Mouse (Mus musculus) macrophage (primary cell): ENCODE data around the gene Aff1. TPM values are rescaled to one million over a fixed set of nuclear protein-coding genes. Genes with fewer than 3 reads are reported as not detected.

Experiments
- H3K27ac ChIP-seq: fragments of 350-480 bp; formaldehyde crosslinking; 2 replicates; pipeline ENCODE4 v1.9.0; 2021
- H3K36me3 ChIP-seq: fragments of 350-480 bp; formaldehyde crosslinking; 2 replicates; pipeline ENCODE4 v1.9.0; 2021; ENCODE audit errors: inconsistent target
- H3K4me3 ChIP-seq: fragments of 350-480 bp; formaldehyde crosslinking; 2 replicates; pipeline ENCODE4 v1.9.0; 2021; ENCODE audit errors: inconsistent target
- H3K79me2 ChIP-seq: fragments of 350-480 bp; formaldehyde crosslinking; 2 replicates; pipeline ENCODE4 v1.9.0; 2021; ENCODE audit errors: inconsistent target
- WGBS: methylation state at CpG from one replicate; pipeline ENCODE4 v1.1.7; 2026; ENCODE audit warnings: inconsistent platforms; ENCODE audit not compliant: missing documents; 5-methylcytosine and 5-hydroxymethylcytosine counted together
- polyA plus RNA-seq: library from polyadenylated mRNA; stranded (reverse); fragments of 250-400 nt; gene quantifications from 3 replicates; pipeline ENCODE4 v1.2.4, GENCODE M21; 2018; ENCODE audit warnings: inconsistent platforms

Gene Aff1
- polyA plus RNA-seq, 1 experiment from 2014 or later: 46.7 TPM

DNA sequence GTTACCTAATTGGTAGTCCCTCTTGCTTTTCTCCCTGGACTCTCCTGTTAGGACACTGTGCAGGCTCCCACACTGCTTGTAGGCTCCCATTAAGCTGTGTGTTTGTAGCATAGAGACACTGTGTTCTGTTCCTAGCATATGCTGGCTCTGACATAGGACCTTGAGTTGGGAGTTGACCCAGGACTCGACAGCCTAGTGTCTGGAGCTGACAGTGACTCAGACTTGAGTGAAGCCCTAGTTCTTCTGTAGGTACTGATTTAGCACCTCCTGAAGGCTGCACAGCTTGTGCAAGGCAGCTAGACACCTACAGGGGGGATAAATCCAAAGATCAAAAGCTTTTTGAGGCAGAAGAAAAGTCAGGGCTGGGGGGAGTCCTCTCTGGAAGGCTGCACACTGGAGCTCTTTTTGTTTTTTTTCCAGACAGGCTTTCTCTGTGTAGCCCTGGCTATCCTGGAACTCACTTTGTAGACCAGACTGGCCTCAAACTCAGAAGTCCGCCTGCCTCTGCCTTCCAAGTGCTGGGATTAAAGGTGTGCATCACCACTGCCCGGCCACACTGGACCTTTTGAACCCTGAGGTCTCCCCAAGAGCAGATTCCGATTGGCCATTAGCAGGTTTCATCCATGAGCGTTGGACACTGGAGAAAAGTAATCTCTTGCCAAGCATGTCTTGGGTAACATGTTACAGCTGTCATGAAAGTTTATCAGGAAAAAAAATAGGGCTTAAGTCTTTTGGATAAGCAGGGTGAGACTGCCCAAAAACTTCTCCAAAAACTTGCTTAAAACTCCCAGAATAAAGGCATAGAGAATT, 48.1 kb downstream of the Aff1 start:
- 92% methylated on average over 5 of the region's 5 CpGs for WGBS
- Histone ChIP-seq H3K36me3 (peaks cover 39% of the 10 kb centered on the region; the same call in 1 of the 2 replicates), H3K27ac (no peak overlapping the region), H3K4me3 (no peak overlapping the region), H3K79me2 (peaks cover 100% of the 10 kb centered on the region)

DNA sequence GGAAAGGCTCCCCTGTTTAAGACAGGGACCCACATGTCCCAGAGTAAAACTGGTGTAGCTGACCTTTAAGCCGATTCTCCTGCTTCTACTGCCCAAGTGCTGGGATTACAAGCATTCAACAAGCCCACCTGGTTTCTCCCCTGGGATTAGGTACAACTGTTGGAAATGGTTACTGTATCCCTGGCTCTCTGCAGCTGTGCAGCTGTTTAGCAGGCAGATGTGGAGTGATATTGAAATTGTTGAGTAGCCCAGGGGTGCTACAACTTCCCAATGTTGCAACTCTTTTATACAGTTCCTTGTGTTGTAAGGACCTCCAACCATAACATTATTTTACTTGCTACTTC, 48.7 kb downstream of the Aff1 start:
- peaks cover 100% of the 10 kb centered on the region for H3K79me2 ChIP-seq
- 89% methylated on average over 1 of the region's 1 CpGs for WGBS
- no peak overlapping the region for H3K4me3 ChIP-seq
- H3K36me3 ChIP-seq: peaks cover 39% of the 10 kb centered on the region; the same call in 1 of the 2 replicates
- H3K27ac ChIP-seq: no peak overlapping the region

DNA sequence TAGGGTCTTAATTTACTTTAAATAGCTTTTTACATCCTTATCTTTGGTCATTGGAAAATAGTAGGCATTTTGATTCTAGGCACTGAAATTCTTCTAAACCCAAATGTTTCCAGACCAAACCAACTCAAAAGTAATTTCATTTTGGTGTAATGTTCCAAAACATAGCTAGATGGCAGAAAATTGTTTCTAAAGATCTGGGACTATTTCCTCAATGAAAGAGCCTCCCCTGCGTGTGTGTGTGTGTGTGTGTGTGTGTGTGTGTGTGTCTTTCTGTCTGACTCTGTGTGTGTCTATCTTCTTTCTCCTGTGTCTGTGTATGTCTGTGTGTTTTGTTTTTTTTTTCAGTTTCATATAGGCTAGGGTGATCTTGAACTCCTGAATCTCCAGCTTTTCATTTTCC, 49.3 kb downstream of the Aff1 start:
- Histone ChIP-seq H3K4me3 (no peak overlapping the region), H3K79me2 (peaks cover 100% of the 10 kb centered on the region), H3K27ac (no peak overlapping the region), H3K36me3 (peaks cover 39% of the 10 kb centered on the region; the same call in 1 of the 2 replicates)
- 0% methylated on average over 1 of the region's 1 CpGs for WGBS

DNA sequence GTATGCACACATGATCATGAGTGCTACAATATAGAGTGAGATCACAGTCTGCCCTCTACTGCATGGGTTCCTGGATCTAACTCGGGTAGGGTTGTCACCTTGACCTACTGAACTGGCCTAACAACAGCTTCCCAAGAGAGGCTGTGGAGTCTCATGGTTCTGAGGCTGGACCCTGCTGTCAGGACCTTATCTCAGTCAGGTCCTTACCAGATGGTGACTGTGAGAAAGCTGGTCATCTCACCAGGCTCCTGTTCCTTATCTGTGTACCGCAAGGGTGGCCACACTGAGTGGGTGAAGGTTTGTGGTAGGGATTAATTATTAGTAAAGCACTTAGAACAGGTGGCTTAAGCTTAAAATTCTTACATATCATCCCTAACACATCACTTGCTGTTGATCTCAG, 49.8 kb downstream of the Aff1 start:
- H3K27ac ChIP-seq: no peak overlapping the region
- no peak overlapping the region for H3K4me3 ChIP-seq
- H3K36me3 ChIP-seq: peaks cover 37% of the 10 kb centered on the region; the same call in 1 of the 2 replicates
- WGBS: 92% methylated on average over 2 of the region's 2 CpGs
- H3K79me2 ChIP-seq: peaks cover 100% of the 10 kb centered on the region

DNA sequence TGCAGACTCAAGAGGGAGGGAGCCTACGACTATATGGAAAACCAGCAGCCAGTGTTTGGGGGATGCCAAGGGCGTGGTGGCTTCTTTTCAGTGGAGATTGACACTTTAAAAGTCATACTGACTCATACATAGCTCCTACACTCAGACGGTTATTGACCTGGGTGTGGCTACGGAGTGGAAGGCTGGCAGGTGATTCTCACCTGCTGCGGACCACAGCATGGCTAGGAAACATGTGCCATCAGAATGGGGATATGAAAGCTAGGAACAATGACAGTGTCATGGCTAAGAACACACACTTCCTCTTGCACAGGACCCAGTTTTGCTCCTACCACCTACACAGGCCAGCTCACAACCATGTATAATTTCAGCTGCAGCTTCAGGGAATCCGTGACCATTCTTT, 52.4 kb downstream of the Aff1 start:
- no peak overlapping the region for H3K4me3 ChIP-seq
- H3K36me3 ChIP-seq: peaks cover 29% of the 10 kb centered on the region; the same call in 1 of the 2 replicates
- H3K79me2 ChIP-seq: peaks cover 100% of the 10 kb centered on the region
- H3K27ac ChIP-seq: no peak overlapping the region
- 43% methylated on average over 5 of the region's 6 CpGs for WGBS

DNA sequence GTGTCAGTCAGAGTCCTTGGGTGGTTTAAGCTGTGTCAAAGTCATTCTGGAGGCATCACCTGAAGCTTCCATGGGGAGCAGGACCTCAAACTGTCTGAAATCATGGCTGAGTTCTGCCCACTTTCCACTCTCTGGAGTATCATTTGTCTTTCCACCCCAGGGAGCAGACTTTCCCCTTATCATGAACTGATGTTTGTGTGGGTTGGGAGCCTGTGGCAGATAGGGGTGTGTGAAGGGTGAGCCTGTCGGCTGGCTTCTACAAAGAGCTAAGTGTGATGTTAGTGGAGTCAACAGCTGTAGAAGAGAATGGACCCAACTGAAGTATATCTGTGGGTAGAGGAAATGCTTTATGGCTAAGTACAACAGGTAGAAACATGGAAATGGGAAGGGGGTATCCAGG, 53.5 kb downstream of the Aff1 start:
- Histone ChIP-seq H3K36me3 (peaks cover 18% of the 10 kb centered on the region; the same call in 1 of the 2 replicates), H3K79me2 (peaks cover 100% of the 10 kb centered on the region), H3K27ac (no peak overlapping the region), H3K4me3 (no peak overlapping the region)
- 90% methylated on average over 1 of the region's 1 CpGs for WGBS

DNA sequence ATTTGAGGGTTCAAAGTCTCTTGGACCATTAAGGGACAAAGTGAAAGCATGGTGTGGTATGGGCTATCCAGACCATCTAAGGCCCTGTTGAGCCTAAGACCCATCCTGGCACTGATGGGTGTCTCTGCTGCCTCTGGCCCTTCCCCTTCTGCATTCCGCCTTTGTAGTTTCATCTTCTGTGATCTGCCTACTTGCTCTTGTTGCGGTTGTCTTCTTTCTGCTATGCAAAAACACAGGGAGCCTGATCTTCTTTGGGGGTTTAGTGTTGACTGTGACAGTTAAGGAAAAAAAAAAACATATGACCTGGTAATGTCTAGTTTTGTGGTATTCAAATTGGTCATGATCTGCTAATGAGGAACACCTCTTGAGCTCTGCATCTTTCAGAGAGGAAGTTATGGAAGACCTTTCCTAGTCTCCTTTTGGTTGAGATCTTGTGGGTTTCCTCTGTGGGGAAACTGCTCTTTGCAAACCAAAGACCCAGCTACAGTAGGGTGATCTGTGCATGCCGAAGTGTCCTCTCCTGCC, 54.4 kb downstream of the Aff1 start:
- H3K27ac ChIP-seq: peak overlapping the region; percentile 53
- WGBS: 20% methylated on average over 3 of the region's 3 CpGs
- H3K79me2 ChIP-seq: peaks cover 100% of the 10 kb centered on the region
- H3K36me3 ChIP-seq: peaks cover 11% of the 10 kb centered on the region; the same call in 1 of the 2 replicates
- no peak overlapping the region for H3K4me3 ChIP-seq

DNA sequence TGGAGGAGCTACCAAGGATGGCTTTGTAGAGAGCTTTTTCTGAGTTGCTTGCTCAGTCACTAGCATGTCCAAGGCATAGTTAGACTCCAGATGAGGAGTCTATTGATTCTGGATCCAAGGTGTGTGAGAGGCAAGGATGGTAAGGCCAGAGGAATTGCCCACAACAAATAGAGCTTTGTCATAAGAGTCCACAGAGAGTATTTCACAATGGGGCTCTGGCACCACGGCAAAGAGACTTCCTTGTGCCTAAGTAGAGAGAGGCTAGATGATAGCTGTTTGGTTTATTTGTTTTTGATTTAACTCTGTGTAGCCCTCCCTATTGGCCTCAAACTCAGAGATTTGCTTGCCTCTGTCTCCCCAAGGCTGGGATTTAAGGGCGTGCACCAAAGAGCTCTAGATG, 54.9 kb downstream of the Aff1 start:
- 25% methylated on average over 2 of the region's 2 CpGs for WGBS
- no peak overlapping the region for H3K4me3 ChIP-seq

DNA sequence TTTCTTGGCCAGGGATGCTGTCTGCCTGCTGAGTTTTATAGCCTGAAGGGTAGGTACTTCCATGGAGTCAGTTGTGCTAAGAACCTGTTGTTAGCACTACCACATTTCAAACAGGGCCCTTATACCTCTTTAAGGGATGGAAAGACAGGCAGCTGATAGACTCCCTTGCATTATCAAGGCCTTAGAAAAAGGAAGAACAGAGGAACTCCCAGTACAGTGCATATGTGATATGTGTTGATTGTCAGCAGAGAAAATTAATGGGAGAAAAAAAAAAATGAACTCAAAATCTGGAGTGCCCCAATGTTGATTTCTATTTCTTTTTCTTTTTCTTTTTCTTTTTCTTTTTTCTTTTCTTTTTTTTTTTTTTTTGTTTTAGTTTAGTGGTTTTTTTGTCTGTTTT, 56.2 kb downstream of the Aff1 start:
- Histone ChIP-seq H3K27ac (0 out of 2 replicates have a peak overlapping the region, but pooled peaks have one; percentile 53), H3K4me3 (no peak overlapping the region), H3K79me2 (peaks cover 93% of the 10 kb centered on the region), H3K36me3 (no peaks in the 10 kb centered on the region)

More for the DNA sequence above, 54.9 kb downstream of the Aff1 start:
- peak overlapping the region; percentile 53 for H3K27ac ChIP-seq
- peaks cover 99% of the 10 kb centered on the region for H3K79me2 ChIP-seq
- H3K36me3 ChIP-seq: peaks cover 9% of the 10 kb centered on the region; the same call in 1 of the 2 replicates

DNA sequence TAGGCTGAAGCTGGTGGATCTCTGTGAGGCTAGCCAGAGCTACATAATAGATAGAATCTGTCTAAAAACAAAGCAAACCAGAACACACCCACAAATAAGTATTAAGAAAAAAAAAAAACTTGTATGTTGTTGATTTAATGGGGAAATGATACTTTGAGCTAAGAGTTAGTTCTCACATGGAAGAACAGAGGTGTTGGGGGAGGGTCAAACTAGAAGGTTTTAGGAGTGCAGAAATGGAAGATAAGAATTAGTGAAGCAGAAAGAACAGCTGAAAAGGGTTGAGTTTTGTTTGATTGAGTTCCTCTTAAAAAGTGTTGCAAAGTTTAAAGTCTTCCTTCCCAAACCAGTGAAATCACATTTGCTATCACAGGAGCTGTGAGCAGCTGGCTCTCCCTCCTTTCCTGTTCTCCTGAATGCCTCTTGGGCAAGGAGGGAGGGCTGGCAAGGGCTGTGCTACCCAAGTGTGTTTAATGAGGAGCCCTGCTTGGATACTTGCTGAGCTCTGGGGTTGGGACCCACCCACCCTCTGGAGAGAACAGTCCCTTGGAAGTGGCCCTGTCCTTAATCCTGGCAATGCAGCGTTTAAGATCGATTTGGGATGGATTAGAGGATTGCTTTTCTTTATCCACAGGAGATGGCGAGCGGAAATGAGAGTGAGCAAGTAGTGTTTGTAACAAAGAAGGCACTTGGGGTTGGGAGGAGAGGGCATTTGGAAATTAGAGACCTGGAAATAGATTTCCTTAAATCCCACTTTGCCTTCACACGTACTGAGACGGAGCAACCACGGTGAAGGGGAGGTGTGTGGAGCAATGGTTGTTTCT, 57.5 kb downstream of the Aff1 start:
- Histone ChIP-seq H3K36me3 (no peaks in the 10 kb centered on the region), H3K4me3 (no peak overlapping the region), H3K27ac (no peak overlapping the region), H3K79me2 (peaks cover 83% of the 10 kb centered on the region)
- WGBS: 86% methylated on average over 7 of the region's 7 CpGs

DNA sequence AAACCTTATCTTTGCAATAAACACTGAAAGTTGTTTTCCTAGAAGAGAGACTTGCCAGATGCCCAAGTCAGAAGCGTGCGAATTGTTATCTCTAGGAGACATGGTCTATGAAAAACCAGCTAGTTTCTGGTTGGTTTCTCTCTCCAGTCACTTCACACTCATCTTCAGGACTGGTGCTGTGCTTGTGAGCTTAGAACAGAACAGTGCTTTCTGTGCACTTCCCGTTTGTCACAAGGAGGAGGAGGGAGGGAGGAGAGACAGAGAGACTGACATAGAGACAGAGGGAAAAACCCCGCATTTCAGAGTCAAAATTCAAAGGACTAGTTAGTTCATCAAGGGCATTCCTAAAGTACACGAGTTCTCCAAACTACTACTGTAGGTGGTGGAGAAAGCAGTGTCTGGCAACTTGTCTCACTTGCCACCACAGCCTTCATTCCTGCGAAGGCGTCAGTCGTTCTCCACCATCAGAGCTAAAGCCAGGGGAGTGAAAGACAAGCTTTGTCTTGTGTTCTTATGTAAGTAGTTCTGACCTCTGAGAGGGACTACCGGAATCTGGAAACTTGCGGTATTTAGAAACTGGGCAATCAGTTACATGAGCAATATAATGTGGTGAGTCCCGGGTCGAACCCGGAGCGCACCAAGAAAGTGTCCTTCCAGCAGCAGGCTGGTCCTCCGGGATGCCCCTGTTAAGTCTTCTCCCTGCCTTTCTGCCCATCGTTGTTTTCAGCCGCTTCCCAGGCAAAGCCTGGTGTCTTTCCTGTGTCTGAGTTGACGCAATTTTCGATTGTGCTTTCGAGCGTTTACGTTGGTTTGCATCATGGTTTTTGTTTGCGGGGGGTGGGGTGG, 60.7 kb downstream of the Aff1 start:
- peak overlapping the region; percentile 59 for H3K4me3 ChIP-seq
- peaks cover 83% of the 10 kb centered on the region for H3K79me2 ChIP-seq
- H3K36me3 ChIP-seq: no peaks in the 10 kb centered on the region
- 1% methylated on average over 23 of the region's 23 CpGs for WGBS
- peak overlapping the region; percentile 91 for H3K27ac ChIP-seq

DNA sequence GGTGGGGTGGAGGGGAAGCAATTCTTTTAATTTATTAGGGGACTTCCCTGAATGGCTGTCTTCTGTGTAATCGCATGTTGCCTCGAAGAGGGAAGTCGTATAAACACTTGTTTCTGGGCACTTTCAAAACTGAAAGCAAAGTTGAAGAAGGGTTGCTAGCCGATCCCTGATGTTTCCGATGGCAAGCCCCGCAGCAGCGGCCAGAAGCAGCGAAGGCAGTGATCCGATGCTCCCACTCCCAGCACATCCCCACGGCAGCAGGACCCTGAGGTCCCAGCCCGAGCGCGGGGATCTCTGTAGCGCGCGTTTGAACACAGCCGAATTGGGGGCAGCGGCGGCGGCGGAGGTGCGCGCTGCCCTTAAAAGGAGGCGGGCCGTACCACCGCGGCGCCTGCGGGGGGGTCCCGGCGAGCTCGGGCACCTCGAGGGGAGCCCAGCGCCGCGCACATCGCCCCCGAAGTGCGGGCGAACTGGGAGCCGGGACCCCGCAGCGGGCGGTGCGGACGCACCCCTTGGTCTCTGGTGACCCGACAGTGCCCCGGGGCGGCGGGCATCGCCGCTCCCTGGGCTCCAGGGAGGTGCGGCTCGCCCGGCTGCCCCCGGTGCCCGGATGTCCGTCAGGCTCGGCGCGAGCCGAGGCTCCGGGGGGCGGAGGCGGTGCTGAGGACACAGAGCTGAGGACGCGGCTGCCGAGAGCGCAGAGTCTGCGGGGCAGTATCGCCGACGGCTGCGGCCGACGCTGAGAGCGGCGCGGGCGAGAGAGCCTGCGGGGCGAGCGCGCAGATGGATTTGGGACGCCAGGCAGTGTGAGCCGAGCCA, 61.5 kb downstream of the Aff1 start:
- Histone ChIP-seq H3K36me3 (no peaks in the 10 kb centered on the region), H3K79me2 (peaks cover 83% of the 10 kb centered on the region), H3K27ac (peak overlapping the region; percentile 91), H3K4me3 (peak overlapping the region; percentile 71)
- WGBS: 1% methylated on average over 61 of the region's 86 CpGs

DNA sequence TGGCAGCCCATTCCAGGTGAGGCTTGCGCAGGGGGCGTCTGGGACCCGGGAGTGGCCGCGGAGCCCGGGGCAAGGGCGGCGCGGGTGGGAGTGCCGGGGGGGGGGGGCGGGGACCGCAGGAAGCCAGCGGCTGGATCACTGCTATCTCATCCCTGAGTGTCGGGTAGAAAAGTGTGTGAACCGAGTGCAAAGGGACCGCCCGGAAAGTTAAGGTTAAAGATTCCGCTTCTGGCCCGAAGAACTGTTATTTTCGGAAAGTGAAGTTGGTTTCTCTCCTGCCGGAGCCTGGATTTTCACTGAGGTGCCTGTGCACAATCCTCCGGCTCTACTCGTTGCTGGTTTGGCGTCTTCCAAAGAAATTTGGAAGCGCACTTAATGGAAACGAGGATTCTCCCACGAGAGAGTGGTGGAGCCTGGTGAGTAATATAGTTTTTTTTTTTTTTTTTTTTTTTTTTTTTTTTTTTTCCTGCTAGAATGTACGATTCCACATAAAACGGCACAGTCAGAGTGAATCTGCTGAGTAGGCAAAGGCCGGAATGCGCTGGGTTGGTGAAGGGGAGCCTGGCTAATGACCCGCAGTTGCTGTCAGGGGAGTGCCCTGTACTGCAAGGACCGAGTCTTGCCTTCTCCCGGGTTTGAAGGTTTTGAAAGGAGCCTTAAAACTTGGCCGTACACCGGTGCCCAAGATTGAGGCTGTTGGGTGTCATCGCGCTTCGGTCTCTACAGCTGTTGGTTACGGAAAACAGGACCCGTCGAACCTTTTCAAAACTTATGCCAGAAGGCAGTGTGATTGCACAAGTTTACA, 62.4 kb downstream of the Aff1 start:
- Histone ChIP-seq H3K79me2 (peaks cover 83% of the 10 kb centered on the region), H3K36me3 (no peaks in the 10 kb centered on the region), H3K27ac (peak overlapping the region; percentile 86), H3K4me3 (peak overlapping the region; percentile 71)
- WGBS: under 1% methylated on average over 29 of the region's 42 CpGs
